Mouse (Mus musculus) embryonic facial prominence, embryonic 10.5 days (tissue): ENCODE results near the gene Syt2. TPM values are rescaled to one million over a fixed set of nuclear protein-coding genes. Genes with fewer than 3 reads are reported as not detected.

Experiments used
- DNase-seq: peaks from one replicate; pipeline ENCODE4 v3.0.0-alpha.2; 2017; ENCODE audit warnings: low spot score
- H3K27ac ChIP-seq: fragments of 300-500 bp; sonication (generic); replicated peaks from 2 replicates; pipeline ENCODE4 v1.5.1; 2016; ENCODE audit warnings: mild to moderate bottlenecking
- H3K27me3 ChIP-seq: fragments of 300-500 bp; sonication (generic); replicated peaks from 2 replicates; pipeline ENCODE4 v1.6.1; 2016; ENCODE audit warnings: low read depth, mild to moderate bottlenecking; ENCODE audit not compliant: poor library complexity, severe bottlenecking
- H3K36me3 ChIP-seq: fragments of 300-500 bp; sonication (generic); replicated peaks from 2 replicates; pipeline ENCODE4 v1.6.1; 2016; ENCODE audit warnings: mild to moderate bottlenecking, moderate library complexity
- H3K4me1 ChIP-seq: fragments of 300-500 bp; sonication (generic); 2 replicates; pipeline ENCODE4 v1.6.1; 2016
- H3K4me3 ChIP-seq: fragments of 300-500 bp; sonication (generic); 2 replicates; pipeline ENCODE4 v1.5.1; 2016; ENCODE audit warnings: mild to moderate bottlenecking, moderate library complexity
- H3K9me3 ChIP-seq: fragments of 300-500 bp; sonication (generic); 2 replicates; pipeline ENCODE4 v1.6.1; 2016; ENCODE audit warnings: mild to moderate bottlenecking
- WGBS: fragments of 180-500 bp; shearing (Covaris S2); methylation state at CpG from one replicate; pipeline ENCODE4 v1.1.7; 2016; 5-methylcytosine and 5-hydroxymethylcytosine counted together
- polyA plus RNA-seq: library from polyadenylated mRNA; unstranded; fragments of >200 nt; fragmentation: Nextera tagmentation; extraction: Ambion mirVana; gene quantifications from 2 replicates; pipeline ENCODE4 v1.2.1, GENCODE M21; 2016

The Syt2 gene
- polyA plus RNA-seq, 1 experiment from 2014 or later, result 3.8 TPM

GRCm38 (mm10) chr1:134774247-134774646 lies 127.8 kb downstream of the Syt2 start:
- Histone ChIP-seq H3K27ac (peak overlapping the region; percentile 76), H3K27me3 (no peaks in the 10 kb centered on the region), H3K9me3 (no peaks in the 10 kb centered on the region), H3K4me3 (no peak overlapping the region), H3K4me1 (peaks cover 60% of the 10 kb centered on the region), H3K36me3 (peaks cover 8% of the 10 kb centered on the region)
- WGBS, result 78% methylated on average over 2 of the region's 2 CpGs
- no peak for DNase-seq

DNA sequence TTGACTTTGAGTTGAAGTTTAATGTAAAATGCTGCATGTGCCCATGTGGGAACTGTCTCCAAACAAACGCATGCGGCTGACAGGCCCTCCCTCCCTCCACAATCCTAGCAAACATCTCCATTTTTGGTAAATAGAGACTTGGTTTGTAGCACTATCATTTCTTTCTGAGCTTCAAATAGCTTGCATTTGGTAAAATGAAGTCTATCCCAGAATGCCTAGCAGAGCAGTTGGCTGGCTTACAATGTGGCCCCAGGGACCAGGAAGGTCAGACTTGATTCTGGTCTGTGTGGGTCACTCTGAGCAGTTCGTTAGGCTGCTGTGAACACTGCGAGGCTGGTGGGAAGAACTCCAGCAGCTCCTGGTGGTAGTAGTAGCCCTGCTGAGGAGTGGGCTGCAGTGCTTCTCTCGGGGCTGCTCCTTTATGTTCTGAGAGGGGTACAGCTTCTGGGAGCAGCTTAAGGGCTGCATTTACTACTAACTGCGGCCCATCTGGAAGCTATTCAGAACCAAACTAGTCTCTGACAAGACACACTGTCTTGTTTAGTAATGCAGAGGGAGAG lies 128.3 kb downstream of the Syt2 start:
- peaks cover 8% of the 10 kb centered on the region for H3K36me3 ChIP-seq
- no peaks in the 10 kb centered on the region for H3K27me3 ChIP-seq
- peak; percentile 51 for DNase-seq
- H3K4me3 ChIP-seq, result no peak overlapping the region
- WGBS, result 47% methylated on average over 6 of the region's 6 CpGs
- H3K4me1 ChIP-seq, result peaks cover 60% of the 10 kb centered on the region
- peak overlapping the region; percentile 76 for H3K27ac ChIP-seq
- no peaks in the 10 kb centered on the region for H3K9me3 ChIP-seq

DNA sequence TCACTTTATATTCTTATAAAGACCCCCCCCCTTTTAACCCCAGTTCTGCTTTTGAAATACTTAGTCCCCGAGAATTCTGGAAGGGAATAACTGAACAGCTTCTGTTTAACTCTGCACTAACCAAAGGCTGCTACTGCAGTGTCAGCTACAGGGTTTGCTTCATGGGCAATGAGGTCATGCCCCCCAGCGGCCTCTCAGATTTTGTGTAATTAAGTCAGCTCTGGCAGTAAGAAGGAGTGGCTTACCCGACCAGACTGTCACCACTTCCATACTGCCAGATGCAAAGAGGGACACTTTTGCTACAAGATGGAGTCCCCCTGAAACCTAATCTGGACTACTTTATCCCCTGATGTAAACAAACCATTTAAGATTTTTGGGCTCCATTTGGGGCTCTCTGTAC lies 129.2 kb downstream of the Syt2 start:
- H3K9me3 ChIP-seq, result no peaks in the 10 kb centered on the region
- peaks cover 8% of the 10 kb centered on the region for H3K36me3 ChIP-seq
- H3K27me3 ChIP-seq, result no peaks in the 10 kb centered on the region
- H3K4me1 ChIP-seq, result peaks cover 59% of the 10 kb centered on the region
- H3K27ac ChIP-seq, result peak overlapping the region; percentile 76
- DNase-seq, result peak; percentile 49
- H3K4me3 ChIP-seq, result no peak overlapping the region
- 27% methylated on average over 3 of the region's 3 CpGs for WGBS

DNA sequence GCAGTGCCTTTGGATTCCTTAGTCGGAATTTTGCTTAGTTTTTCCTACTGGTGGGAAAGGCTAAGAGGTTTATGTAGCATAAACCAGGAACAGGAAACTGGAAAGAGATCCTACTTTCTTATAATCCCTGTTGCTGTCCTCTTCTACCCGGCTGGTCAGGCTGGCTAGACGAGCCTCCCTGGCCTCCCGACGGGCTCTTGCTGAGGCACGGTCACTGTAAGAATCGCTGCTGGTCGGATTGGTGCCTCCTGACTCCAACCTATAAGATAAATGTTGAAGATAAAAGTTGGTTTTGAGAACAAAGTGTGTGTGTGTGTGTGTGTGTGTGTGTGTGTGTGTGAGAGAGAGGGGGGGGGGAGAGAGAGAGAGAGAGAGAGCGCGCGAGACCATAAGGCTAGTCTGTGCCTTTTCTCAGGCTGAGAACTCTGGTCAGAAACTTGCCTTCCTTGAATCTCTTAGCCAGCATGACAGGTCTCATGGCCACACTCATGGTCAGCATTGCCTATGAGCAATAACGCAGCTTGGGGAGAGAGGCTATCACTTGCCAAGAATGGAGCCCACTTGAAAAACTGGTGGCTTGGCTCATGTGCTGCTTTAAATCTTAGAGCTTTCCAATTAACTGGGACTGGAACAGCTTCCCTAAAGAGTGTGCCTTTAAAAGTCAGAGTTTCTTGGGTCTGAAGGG lies 130.9 kb downstream of the Syt2 start:
- no peak for DNase-seq
- 81% methylated on average over 12 of the region's 12 CpGs for WGBS
- peak overlapping the region; percentile 41 for H3K27ac ChIP-seq
- H3K4me3 ChIP-seq, result no peak overlapping the region
- H3K27me3 ChIP-seq, result no peaks in the 10 kb centered on the region
- peaks cover 48% of the 10 kb centered on the region for H3K4me1 ChIP-seq
- no peaks in the 10 kb centered on the region for H3K36me3 ChIP-seq
- H3K9me3 ChIP-seq, result no peaks in the 10 kb centered on the region

GRCm38 (mm10) chr1:134777936-134778548 lies 131.6 kb downstream of the Syt2 start:
- no peaks in the 10 kb centered on the region for H3K36me3 ChIP-seq
- DNase-seq, result no peak
- H3K27me3 ChIP-seq, result no peaks in the 10 kb centered on the region
- H3K9me3 ChIP-seq, result no peaks in the 10 kb centered on the region
- peak overlapping the region; percentile 41 for H3K27ac ChIP-seq
- WGBS, result 55% methylated on average over 13 of the region's 13 CpGs
- H3K4me3 ChIP-seq, result no peak overlapping the region
- H3K4me1 ChIP-seq, result peaks cover 51% of the 10 kb centered on the region

DNA sequence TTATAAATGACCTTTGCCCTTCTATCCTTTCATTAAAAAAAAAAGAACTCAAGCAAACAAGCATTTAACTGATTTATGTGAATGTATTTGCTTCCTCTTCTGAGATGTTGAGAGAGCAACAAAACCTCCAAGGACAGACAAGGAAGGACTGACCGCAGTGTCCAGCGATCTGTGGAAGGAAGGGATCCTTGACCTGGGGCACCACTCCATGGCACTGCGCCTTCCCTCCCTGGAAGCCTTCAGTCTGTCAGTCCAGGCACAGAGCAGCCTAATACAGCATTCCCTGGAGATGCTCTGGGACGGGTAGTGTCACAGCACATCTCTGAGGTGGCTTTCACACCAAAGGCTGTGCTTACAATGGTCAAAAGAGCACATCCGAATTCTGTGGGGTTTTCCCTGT lies 136.3 kb downstream of the Syt2 start:
- Histone ChIP-seq H3K27ac (no peak overlapping the region), H3K4me1 (peaks cover 34% of the 10 kb centered on the region), H3K27me3 (no peaks in the 10 kb centered on the region), H3K9me3 (no peaks in the 10 kb centered on the region), H3K4me3 (no peak overlapping the region), H3K36me3 (no peaks in the 10 kb centered on the region)
- WGBS, result 86% methylated on average over 5 of the region's 5 CpGs
- no peak for DNase-seq

DNA sequence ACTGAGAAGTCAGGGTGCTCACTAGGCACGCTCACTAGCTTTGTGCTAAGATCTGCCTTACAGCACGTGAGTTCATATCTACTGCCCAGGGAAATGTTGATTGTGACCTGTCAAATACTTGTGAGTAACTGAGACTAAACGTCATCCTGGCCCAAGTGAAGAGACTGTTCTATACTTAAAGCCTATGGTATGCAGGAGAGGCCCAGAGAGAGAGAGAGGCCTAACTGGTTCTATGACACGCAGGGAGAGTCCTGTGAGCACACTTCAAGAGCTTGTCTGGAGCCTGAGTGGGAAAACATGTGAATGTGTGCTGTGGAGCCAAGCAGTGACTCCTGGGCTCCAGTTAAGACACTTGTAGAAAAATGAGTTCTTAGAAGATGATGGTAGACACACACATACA lies 137.5 kb downstream of the Syt2 start:
- Histone ChIP-seq H3K4me3 (no peak overlapping the region), H3K27ac (peak overlapping the region; percentile 40), H3K4me1 (peaks cover 36% of the 10 kb centered on the region), H3K36me3 (no peaks in the 10 kb centered on the region), H3K9me3 (no peaks in the 10 kb centered on the region), H3K27me3 (no peaks in the 10 kb centered on the region)
- DNase-seq, result no peak
- 82% methylated on average over 4 of the region's 4 CpGs for WGBS

DNA sequence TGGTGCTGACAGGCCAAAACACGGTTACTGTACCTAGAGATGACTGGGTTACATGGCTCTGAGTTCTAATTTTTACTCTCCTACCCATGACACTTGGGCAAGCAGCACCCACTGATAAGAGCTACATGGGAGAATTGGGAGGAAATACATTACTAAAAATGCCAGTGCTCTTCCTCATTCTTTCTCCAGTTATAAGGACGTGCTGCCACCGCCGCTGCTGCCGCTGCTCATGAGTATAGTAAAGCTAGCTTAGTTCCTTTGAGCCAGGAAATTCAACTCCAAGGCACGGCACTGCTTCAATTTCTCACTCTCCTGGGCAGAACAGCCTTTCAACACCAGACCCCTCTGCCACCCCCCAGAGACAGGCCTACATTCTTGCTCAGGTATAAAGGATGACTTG lies 138.0 kb downstream of the Syt2 start:
- Histone ChIP-seq H3K27me3 (no peaks in the 10 kb centered on the region), H3K9me3 (no peaks in the 10 kb centered on the region), H3K27ac (peak overlapping the region; percentile 40), H3K4me3 (no peak overlapping the region), H3K36me3 (no peaks in the 10 kb centered on the region), H3K4me1 (peaks cover 36% of the 10 kb centered on the region)
- DNase-seq, result no peak
- WGBS, result 73% methylated on average over 6 of the region's 6 CpGs

DNA sequence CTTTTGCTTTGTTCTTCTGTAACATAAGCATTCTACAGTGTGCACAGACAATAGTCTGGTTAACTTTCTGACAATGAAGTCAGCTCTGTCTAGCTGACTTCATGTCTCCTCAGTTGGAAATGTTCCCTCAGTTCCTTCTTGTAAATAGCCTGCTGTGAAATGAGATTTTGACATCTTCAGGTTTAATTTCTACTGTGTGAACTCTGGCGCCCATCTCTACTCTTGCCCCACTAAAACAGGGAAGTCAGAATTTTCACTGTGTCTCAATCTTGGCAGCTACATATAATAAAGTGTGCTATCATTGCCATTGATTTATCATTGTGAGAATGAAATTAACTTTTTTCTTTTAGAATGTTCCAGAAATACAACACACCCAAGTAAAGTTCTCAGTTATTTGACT lies 138.4 kb downstream of the Syt2 start:
- Histone ChIP-seq H3K27ac (peak overlapping the region; percentile 40; the same call in 1 of the 2 replicates), H3K36me3 (no peaks in the 10 kb centered on the region), H3K9me3 (no peaks in the 10 kb centered on the region), H3K27me3 (no peaks in the 10 kb centered on the region), H3K4me3 (no peak overlapping the region), H3K4me1 (peaks cover 36% of the 10 kb centered on the region)
- 94% methylated on average over 1 of the region's 1 CpGs for WGBS
- no peak for DNase-seq

DNA sequence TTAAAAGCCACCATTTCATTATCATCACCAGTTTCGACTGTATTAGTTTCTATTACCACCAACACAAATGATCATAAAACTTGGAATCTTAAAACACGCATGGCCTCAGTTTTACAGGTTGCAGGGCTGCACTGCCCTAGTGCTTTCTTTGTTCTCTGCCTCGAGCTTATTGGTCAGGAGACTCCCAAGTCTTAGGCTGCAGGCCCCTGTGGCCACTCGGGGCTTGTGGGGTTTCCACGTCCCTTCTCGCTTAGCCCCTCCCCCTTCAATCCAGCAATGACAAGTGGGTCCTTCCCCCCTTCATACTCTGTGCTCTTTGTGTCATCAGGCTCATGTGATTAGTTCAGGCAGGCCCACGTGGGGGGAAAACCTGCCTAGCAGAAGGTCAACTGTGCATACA lies 141.6 kb downstream of the Syt2 start:
- no peak overlapping the region for H3K4me3 ChIP-seq
- H3K36me3 ChIP-seq, result no peaks in the 10 kb centered on the region
- 55% methylated on average over 7 of the region's 7 CpGs for WGBS
- no peaks in the 10 kb centered on the region for H3K27me3 ChIP-seq
- no peak for DNase-seq
- H3K9me3 ChIP-seq, result no peaks in the 10 kb centered on the region
- peaks cover 34% of the 10 kb centered on the region for H3K4me1 ChIP-seq
- H3K27ac ChIP-seq, result peak overlapping the region; percentile 82

DNA sequence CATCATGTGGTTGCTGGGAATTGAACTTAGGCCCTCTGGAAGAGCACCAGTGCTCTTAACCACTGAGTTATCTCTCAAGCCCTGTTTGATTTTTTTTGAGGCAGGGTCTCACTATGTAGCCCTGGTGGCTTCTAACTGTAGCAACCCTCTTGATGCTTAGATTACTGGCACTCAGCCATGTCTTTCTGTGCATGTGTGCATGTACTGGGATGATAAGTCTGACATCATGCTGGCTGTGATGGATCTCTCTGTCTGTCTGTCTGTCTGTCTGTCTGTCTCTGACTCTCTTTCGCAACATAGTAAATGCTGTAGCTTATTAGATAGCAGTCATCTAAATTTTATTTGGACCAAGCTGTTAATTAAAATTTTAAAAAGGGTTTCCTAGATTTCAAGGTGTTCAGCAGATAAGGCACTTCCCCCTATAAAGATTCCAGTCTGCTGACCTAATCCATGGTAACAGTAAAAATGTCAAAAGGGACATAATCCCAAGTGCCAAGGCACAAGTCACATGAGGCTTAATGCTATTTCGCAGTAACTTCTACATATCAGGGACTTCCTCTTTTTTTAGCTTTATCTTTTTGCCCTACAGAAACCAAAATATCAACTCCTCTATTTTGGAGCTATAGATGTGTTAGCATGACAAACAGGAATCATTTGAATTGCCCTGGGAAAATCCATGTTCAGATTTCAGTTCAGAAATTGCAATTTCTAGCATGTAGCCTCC lies 144.4 kb downstream of the Syt2 start:
- no peaks in the 10 kb centered on the region for H3K9me3 ChIP-seq
- WGBS, result 94% methylated on average over 2 of the region's 2 CpGs
- no peaks in the 10 kb centered on the region for H3K27me3 ChIP-seq
- no peaks in the 10 kb centered on the region for H3K36me3 ChIP-seq
- H3K27ac ChIP-seq, result no peak overlapping the region
- no peak for DNase-seq
- H3K4me3 ChIP-seq, result no peak overlapping the region
- peaks cover 25% of the 10 kb centered on the region for H3K4me1 ChIP-seq

DNA sequence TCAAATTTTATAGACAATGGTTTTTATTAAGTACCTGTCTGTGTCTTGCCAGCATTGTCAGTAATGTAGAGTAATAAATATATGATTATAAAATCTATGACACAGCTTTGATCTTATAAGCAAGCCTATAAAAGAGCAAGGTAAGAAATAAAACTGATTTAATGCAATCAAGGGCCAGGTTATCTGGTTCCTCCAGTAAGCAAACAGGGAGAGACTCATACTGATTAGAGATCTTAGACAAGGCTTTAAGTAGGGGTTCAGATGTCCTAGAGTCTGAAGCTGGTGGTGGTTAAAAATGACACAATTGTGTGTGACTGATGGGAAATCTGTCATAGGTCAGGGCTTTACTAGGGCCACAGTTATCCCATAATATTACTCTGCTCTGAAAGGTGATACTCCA lies 145.0 kb downstream of the Syt2 start:
- Histone ChIP-seq H3K4me3 (no peak overlapping the region), H3K9me3 (no peaks in the 10 kb centered on the region), H3K27ac (no peak overlapping the region), H3K4me1 (peaks cover 26% of the 10 kb centered on the region), H3K36me3 (no peaks in the 10 kb centered on the region), H3K27me3 (no peaks in the 10 kb centered on the region)
- DNase-seq, result no peak
